17 mouse cellular contexts compared by ENCODE assay signal in the genomic region with DNA sequence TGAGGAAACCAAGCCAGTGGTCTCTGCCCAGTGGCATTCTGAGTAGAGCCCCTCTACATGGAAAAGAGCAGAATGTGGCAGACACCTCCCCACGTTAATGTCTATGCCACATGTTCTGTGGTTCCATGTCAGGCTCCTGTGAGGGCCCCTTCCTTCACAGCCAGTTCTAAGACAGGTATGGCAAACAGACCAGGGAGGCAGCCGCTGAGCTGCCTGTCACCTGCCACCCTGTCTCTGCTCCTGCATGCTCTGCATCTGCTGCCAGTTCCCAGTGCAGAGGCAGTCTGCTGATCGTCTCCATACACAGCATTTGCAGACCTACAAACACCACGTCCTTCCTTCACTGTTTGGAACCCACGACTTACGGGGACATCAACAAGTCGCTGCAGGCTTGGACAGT. TPM values are rescaled to one million over a fixed set of nuclear protein-coding genes. Genes with fewer than 3 reads are reported as not detected.
"Had no signal": no experiment of that assay in that cellular context is flagged by ENCODE, and none has a peak within 500 bp of the region (broad histone marks: within the 10 kb centered on the region; RNA-seq: fewer than 3 reads in every experiment).

No protein-coding gene starts in this region.

- H3K9ac ChIP-seq: limb, embryonic 15.5 days; liver, embryonic 12.5 days; lung, embryonic 14.5 days; midbrain, embryonic 15.5 days; neural tube, embryonic 13.5 days had no signal

- H3K27ac ChIP-seq: kidney, postnatal 0 days; liver, embryonic 12.5 days; macrophage; midbrain, embryonic 15.5 days; neural tube, embryonic 13.5 days had no signal

- ATAC-seq: liver, embryonic 12.5 days; midbrain, embryonic 15.5 days had no signal

- H3K4me2 ChIP-seq: limb, embryonic 15.5 days; liver, embryonic 12.5 days; lung, embryonic 14.5 days; midbrain, embryonic 11.5 days; midbrain, embryonic 15.5 days; neural tube, embryonic 13.5 days had no signal

- H3K4me3 ChIP-seq: limb, embryonic 15.5 days; liver, embryonic 12.5 days; megakaryocyte, embryonic 14.5 days; midbrain, embryonic 15.5 days; neural tube, embryonic 13.5 days had no signal

- H3K4me1 ChIP-seq: limb, embryonic 15.5 days; midbrain, embryonic 15.5 days; neural tube, embryonic 13.5 days had no signal

- H3K9me3 ChIP-seq: limb, embryonic 15.5 days; liver, embryonic 12.5 days; megakaryocyte, embryonic 14.5 days; midbrain, embryonic 15.5 days; neural tube, embryonic 13.5 days had no signal

- H3K27me3 ChIP-seq: limb, embryonic 15.5 days; liver, embryonic 12.5 days; megakaryocyte, embryonic 14.5 days; midbrain, embryonic 15.5 days; neural tube, embryonic 13.5 days had no signal

- DNase-seq: kidney, adult 8-10 months; kidney, postnatal 36 days; layer of hippocampus, adult 9-11 months; layer of hippocampus, postnatal 36 days; lung, embryonic 14.5 days; lung, postnatal 10 days; retina, postnatal 1 day; right cerebral cortex, postnatal 4 days had no signal

RNA-seq across cellular contexts. Expression of a gene that starts 42.9 kb away (rescaled TPM):
- total RNA-seq: monocyte, adult 5-6 weeks had no signal
